Mouse (Mus musculus) stomach, embryonic 16.5 days (tissue): Measurements from ENCODE around the gene Nans. TPM values are rescaled to one million over a fixed set of nuclear protein-coding genes. Genes with fewer than 3 reads are reported as not detected.

ENCODE experiments used
- ATAC-seq: fragments of 200-750 bp; cut with Nextera tagmentation; 2 replicates; pipeline ENCODE4 v1.8.0; 2017; ENCODE audit warnings: moderate number of reproducible peaks, moderate TSS enrichment; ENCODE audit not compliant: insufficient read depth, low FRiP score
- H3K27ac ChIP-seq: fragments of 300-500 bp; sonication (generic); 2 replicates; pipeline ENCODE4 v1.5.1; 2014; ENCODE audit warnings: low read length
- H3K27me3 ChIP-seq: fragments of 300-500 bp; sonication (generic); 2 replicates; pipeline ENCODE4 v1.6.1; 2014; ENCODE audit warnings: low read length, control low read depth, mixed read lengths; ENCODE audit not compliant: control insufficient read depth, insufficient read depth
- H3K36me3 ChIP-seq: fragments of 300-500 bp; sonication (generic); 2 replicates; pipeline ENCODE4 v1.6.1; 2014; ENCODE audit warnings: low read length; ENCODE audit not compliant: control insufficient read depth, insufficient read depth
- H3K4me1 ChIP-seq: fragments of 300-500 bp; sonication (generic); 2 replicates; pipeline ENCODE4 v1.6.1; 2014; ENCODE audit warnings: low read length, control low read depth, mixed read lengths; ENCODE audit not compliant: control insufficient read depth, insufficient read depth
- H3K4me2 ChIP-seq: fragments of 300-500 bp; sonication (generic); 2 replicates; pipeline ENCODE4 v1.6.1; 2014; ENCODE audit warnings: low read depth, low read length, mixed read lengths
- H3K4me3 ChIP-seq: fragments of 300-500 bp; sonication (generic); replicated peaks from 2 replicates; pipeline ENCODE4 v1.5.1; 2014; ENCODE audit warnings: mild to moderate bottlenecking, low read length
- H3K9ac ChIP-seq: fragments of 300-500 bp; sonication (generic); 2 replicates; pipeline ENCODE4 v1.6.1; 2014; ENCODE audit warnings: low read length
- H3K9me3 ChIP-seq: fragments of 300-500 bp; sonication (generic); replicated peaks from 2 replicates; pipeline ENCODE4 v1.6.1; 2016; ENCODE audit warnings: low read length, control low read depth; ENCODE audit not compliant: control insufficient read depth
- WGBS: fragments of 180-500 bp; shearing (Covaris S2); extraction: QIAGEN DNeasy Blood & Tissue Kit; methylation state at CpG from one replicate; pipeline ENCODE4 v1.1.7; 2014; 5-methylcytosine and 5-hydroxymethylcytosine counted together
- polyA plus RNA-seq: library from polyadenylated mRNA; unstranded; fragments of >200 nt; fragmentation: Nextera tagmentation; extraction: Ambion mirVana; gene quantifications from 2 replicates; pipeline ENCODE4 v1.2.1, GENCODE M21; 2015

Gene Nans
- polyA plus RNA-seq, 1 experiment from 2014 or later = 101 TPM

- Histone ChIP-seq H3K4me2 (no peak overlapping the region), H3K9ac (no peak overlapping the region), H3K27ac (no peak overlapping the region), H3K4me3 (no peak overlapping the region), H3K9me3 (no peaks in the 10 kb centered on the region), H3K4me1 (peaks cover 7% of the 10 kb centered on the region; the same call in 1 of the 2 replicates), H3K36me3 (no peaks in the 10 kb centered on the region), H3K27me3 (no peaks in the 10 kb centered on the region)
- 68% methylated on average over 8 of the region's 8 CpGs for WGBS
- no peak for ATAC-seq
Observed at GRCm38 (mm10) chr4:46550406-46550805, 61.4 kb downstream of the Nans start.

Other genes starting within 250 kb of the Nans start
- gene Foxe1, start 145.6 kb upstream of the Nans start, polyA plus RNA-seq = 0.26 and 0.31 TPM in 2 replicates
- gene Trmo, start 99.8 kb upstream of the Nans start, polyA plus RNA-seq = 9.9 and 11.0 TPM in 2 replicates
- gene Hemgn, start 75.7 kb upstream of the Nans start, polyA plus RNA-seq = 16.6 and 17.6 TPM in 2 replicates
- gene Anp32b, start 38.3 kb upstream of the Nans start, polyA plus RNA-seq = 184 and 201 TPM in 2 replicates
- gene Trim14, start 46.9 kb downstream of the Nans start, polyA plus RNA-seq = 4.4 and 5.7 TPM in 2 replicates
- 26.4 and 27.1 TPM in 2 replicates for gene Coro2a, start 113.0 kb downstream of the Nans start, polyA plus RNA-seq
- gene Tbc1d2, start 161.0 kb downstream of the Nans start, polyA plus RNA-seq = 2.9 and 3.1 TPM in 2 replicates